Mouse (Mus musculus) limb, embryonic 12.5 days (tissue): ENCODE data around the gene Olfr147. TPM values are rescaled to one million over a fixed set of nuclear protein-coding genes. Genes with fewer than 3 reads are reported as not detected.
"Not testable (repeated sequence)": the region's sequence is repeated elsewhere in the genome, so short reads cannot be mapped to it uniquely, and the experiment has no call there.

Experiments used
- ATAC-seq: fragments of 200-750 bp; cut with Nextera tagmentation; 2 replicates; pipeline ENCODE4 v1.8.0; 2017; ENCODE audit warnings: low read depth, moderate TSS enrichment; ENCODE audit not compliant: insufficient number of reproducible peaks, insufficient read depth, low FRiP score, low TSS enrichment
- H3K27ac ChIP-seq: fragments of 300-500 bp; sonication (generic); 2 replicates; pipeline ENCODE4 v1.5.1; 2016; ENCODE audit warnings: mild to moderate bottlenecking, moderate library complexity
- H3K27me3 ChIP-seq: fragments of 300-500 bp; sonication (generic); 2 replicates; pipeline ENCODE4 v1.6.1; 2016; ENCODE audit warnings: mild to moderate bottlenecking, moderate library complexity
- H3K36me3 ChIP-seq: fragments of 300-500 bp; sonication (generic); 2 replicates; pipeline ENCODE4 v1.6.1; 2016; ENCODE audit warnings: mild to moderate bottlenecking, moderate library complexity
- H3K4me1 ChIP-seq: fragments of 300-500 bp; sonication (generic); replicated peaks from 2 replicates; pipeline ENCODE4 v1.6.1; 2016
- H3K4me2 ChIP-seq: fragments of 300-500 bp; sonication (generic); 2 replicates; pipeline ENCODE4 v1.6.1; 2016; ENCODE audit warnings: mild to moderate bottlenecking, moderate library complexity
- H3K4me3 ChIP-seq: fragments of 300-500 bp; sonication (generic); replicated peaks from 2 replicates; pipeline ENCODE4 v1.5.1; 2016; ENCODE audit warnings: mild to moderate bottlenecking
- H3K9ac ChIP-seq: fragments of 300-500 bp; sonication (generic); replicated peaks from 2 replicates; pipeline ENCODE4 v1.6.1; 2016; ENCODE audit warnings: mild to moderate bottlenecking, moderate library complexity
- H3K9me3 ChIP-seq: fragments of 300-500 bp; sonication (generic); 2 replicates; pipeline ENCODE4 v1.6.1; 2016; ENCODE audit warnings: mild to moderate bottlenecking, moderate library complexity
- WGBS: fragments of 180-500 bp; shearing (Covaris S2); methylation state at CpG from one replicate; pipeline ENCODE4 v1.1.7; 2016; 5-methylcytosine and 5-hydroxymethylcytosine counted together
- polyA plus RNA-seq: library from polyadenylated mRNA; unstranded; fragments of >200 nt; fragmentation: Nextera tagmentation; extraction: Ambion mirVana; gene quantifications from 2 replicates; pipeline ENCODE4 v1.2.1, GENCODE M21; 2016

The Olfr147 gene
- polyA plus RNA-seq, result not detected in 2 replicates

- Histone ChIP-seq H3K9me3 (no peaks in the 10 kb centered on the region), H3K27ac (no peak within 1 kb of the TSS), H3K4me3 (no peak within 1 kb of the TSS), H3K4me2 (no peak within 1 kb of the TSS), H3K36me3 (no peaks in the 10 kb centered on the region), H3K4me1 (no peaks in the 10 kb centered on the region), H3K9ac (no peak within 1 kb of the TSS), H3K27me3 (no peaks in the 10 kb centered on the region)
- WGBS, result 90% methylated on average over 1 of the region's 1 CpGs
- ATAC-seq, result no peak
These were observed at the start of gene Olfr147 for GRCm38 (mm10) chr9:38401398-38401797. TSS of gene Olfr147 (plus strand) at chr9:38401698.

DNA sequence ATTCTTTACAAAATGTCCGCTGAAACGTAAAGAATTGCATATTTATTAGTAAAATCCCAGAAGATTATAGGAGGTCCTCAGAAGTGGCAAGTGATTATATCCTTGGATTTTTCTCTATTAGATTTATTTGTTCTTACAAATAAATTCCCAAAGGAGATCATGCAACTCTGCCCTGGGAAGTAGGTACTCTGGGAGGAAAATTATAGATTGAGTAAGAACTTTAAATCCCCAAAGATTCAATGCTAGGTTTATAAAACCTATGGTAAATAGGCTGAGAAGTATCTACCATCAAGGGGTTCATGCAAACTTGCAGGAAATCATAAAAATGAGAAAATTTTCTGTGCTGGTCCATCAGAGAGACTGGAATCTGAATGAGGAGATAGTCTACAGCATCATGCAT lies 34.9 kb upstream of the Olfr147 start, which contains the start of gene Olfr250:
Gene Olfr250, plus strand, starts transcription at position 301 of the 400 bp plus-strand sequence.
- no peaks in the 10 kb centered on the region for H3K27me3 ChIP-seq
- no peak within 1 kb of the TSS for H3K4me3 ChIP-seq
- no peak within 1 kb of the TSS for H3K4me2 ChIP-seq
- no peaks in the 10 kb centered on the region for H3K4me1 ChIP-seq
- H3K9me3 ChIP-seq, result no peaks in the 10 kb centered on the region
- no peaks in the 10 kb centered on the region for H3K36me3 ChIP-seq
- H3K9ac ChIP-seq, result no peak within 1 kb of the TSS
- ATAC-seq, result no peak
- H3K27ac ChIP-seq, result no peak within 1 kb of the TSS
- WGBS, result 88% methylated on average over 2 of the region's 2 CpGs

- no peak within 1 kb of the TSS for H3K27ac ChIP-seq
- WGBS, result 65% methylated on average over 2 of the region's 2 CpGs
- ATAC-seq, result no peak
These were observed 24.7 kb upstream of the Olfr147 start, which contains the start of gene Olfr251 for GRCm38 (mm10) chr9:38376786-38377185. TSS of gene Olfr251 (plus strand) at chr9:38377086.

GRCm38 (mm10) chr9:38407502-38407901 lies 6.0 kb downstream of the Olfr147 start:
- WGBS, result 83% methylated on average over 3 of the region's 3 CpGs
- H3K9ac ChIP-seq, ATAC-seq: not testable (repeated sequence)

More at GRCm38 (mm10) chr9:38376786-38377185, 24.7 kb upstream of the Olfr147 start, which contains the start of gene Olfr251:
- H3K9me3 ChIP-seq, result no peaks in the 10 kb centered on the region
- no peak within 1 kb of the TSS for H3K4me2 ChIP-seq
- no peaks in the 10 kb centered on the region for H3K36me3 ChIP-seq
- no peak within 1 kb of the TSS for H3K4me3 ChIP-seq
- no peaks in the 10 kb centered on the region for H3K27me3 ChIP-seq
- no peak within 1 kb of the TSS for H3K9ac ChIP-seq
- H3K4me1 ChIP-seq, result no peaks in the 10 kb centered on the region

GRCm38 (mm10) chr9:38413502-38413901 lies 12.0 kb downstream of the Olfr147 start:
- not testable (repeated sequence) for H3K4me1 ChIP-seq, H3K4me3 ChIP-seq, H3K9ac ChIP-seq, H3K4me2 ChIP-seq, ATAC-seq, H3K27me3 ChIP-seq, H3K27ac ChIP-seq, H3K36me3 ChIP-seq
- WGBS, result 91% methylated on average over 14 of the region's 14 CpGs
- H3K9me3 ChIP-seq, result peaks cover 18% of the 10 kb centered on the region

More at GRCm38 (mm10) chr9:38407502-38407901, 6.0 kb downstream of the Olfr147 start:
- not testable (repeated sequence) for H3K4me1 ChIP-seq, H3K9me3 ChIP-seq, H3K4me3 ChIP-seq, H3K36me3 ChIP-seq, H3K27me3 ChIP-seq, H3K4me2 ChIP-seq, H3K27ac ChIP-seq

GRCm38 (mm10) chr9:38423801-38424200 lies 22.3 kb downstream of the Olfr147 start:
- Histone ChIP-seq H3K9ac (no peak overlapping the region), H3K4me2 (no peak overlapping the region), H3K27me3 (no peaks in the 10 kb centered on the region), H3K36me3 (no peaks in the 10 kb centered on the region), H3K9me3 (no peaks in the 10 kb centered on the region), H3K4me3 (no peak overlapping the region), H3K27ac (no peak overlapping the region), H3K4me1 (no peaks in the 10 kb centered on the region)
- no peak for ATAC-seq

DNA sequence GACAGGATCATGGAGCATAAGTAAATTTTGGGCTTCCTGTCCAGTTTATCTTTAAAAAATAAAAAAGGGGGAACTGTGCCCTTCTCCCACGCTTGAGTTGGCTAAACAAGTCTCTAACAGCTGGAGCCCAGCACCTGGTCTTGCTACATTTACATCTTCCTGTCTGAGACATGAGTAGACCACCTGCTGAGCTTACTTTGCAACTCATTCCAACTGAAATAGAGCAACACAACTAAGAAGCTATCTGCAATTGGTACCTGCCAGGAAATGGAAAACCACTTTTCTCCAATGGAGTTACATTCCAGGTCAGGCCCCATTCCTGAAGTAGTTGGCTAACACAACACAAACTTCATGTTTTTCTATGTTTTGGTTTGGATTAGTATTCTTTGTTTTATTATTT lies 25.5 kb downstream of the Olfr147 start:
- Histone ChIP-seq H3K27me3 (no peaks in the 10 kb centered on the region), H3K9ac (no peak overlapping the region), H3K27ac (no peak overlapping the region), H3K4me2 (no peak overlapping the region), H3K4me3 (no peak overlapping the region), H3K36me3 (no peaks in the 10 kb centered on the region), H3K4me1 (no peaks in the 10 kb centered on the region), H3K9me3 (no peaks in the 10 kb centered on the region)
- ATAC-seq, result no peak
- 61% methylated on average over 1 of the region's 1 CpGs for WGBS

DNA sequence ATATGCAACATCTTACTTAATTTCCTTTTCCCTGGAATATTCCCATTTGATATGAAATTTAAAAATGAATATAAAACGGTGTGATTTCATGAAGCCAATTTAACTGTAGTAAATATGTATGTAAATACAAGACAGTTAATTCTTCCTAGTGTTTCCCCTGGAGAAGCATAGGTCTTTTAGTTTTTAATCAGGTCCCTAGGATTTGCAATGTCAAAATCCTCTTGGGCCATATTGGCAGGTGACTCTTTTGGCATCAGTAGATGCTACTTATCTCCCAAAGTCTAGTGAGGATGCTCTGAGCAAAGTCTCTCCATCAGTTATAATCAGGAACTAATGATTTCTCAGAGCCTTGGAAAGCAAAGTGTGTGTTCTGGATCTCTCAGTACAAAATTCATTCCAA lies 27.7 kb downstream of the Olfr147 start, which contains the start of gene Olfr901:
Gene Olfr901, plus strand, starts transcription at position 301 of the 400 bp plus-strand sequence.
- no peak for ATAC-seq
- Histone ChIP-seq H3K4me3 (no peak within 1 kb of the TSS), H3K27ac (no peak within 1 kb of the TSS), H3K9me3 (no peaks in the 10 kb centered on the region), H3K9ac (no peak within 1 kb of the TSS), H3K27me3 (no peaks in the 10 kb centered on the region), H3K36me3 (no peaks in the 10 kb centered on the region), H3K4me2 (no peak within 1 kb of the TSS), H3K4me1 (no peaks in the 10 kb centered on the region)
- 79% methylated on average over 1 of the region's 1 CpGs for WGBS

DNA sequence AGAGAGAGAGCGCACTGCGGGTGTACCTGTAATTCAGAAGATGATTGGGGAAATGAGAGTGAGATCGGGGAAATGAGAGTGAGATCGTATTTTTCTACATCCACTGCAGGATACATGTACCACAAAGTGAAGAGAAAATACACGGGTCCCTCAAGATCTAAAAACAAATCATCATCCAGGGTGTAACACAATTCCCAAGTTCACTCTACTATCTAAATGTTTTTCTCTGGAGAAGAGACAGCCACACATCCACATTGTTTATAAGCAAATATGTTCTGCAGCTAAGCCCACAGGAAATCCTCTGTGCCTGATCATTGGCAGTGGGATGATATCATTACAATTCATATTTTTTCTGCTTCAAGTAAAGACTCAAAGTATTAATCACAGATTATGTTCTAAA lies 45.9 kb downstream of the Olfr147 start, which contains the start of gene Olfr902:
Gene Olfr902, plus strand, starts transcription at position 301 of the 400 bp plus-strand sequence.
- Histone ChIP-seq H3K27me3 (no peaks in the 10 kb centered on the region), H3K4me2 (no peak within 1 kb of the TSS), H3K4me3 (no peak within 1 kb of the TSS), H3K9me3 (no peaks in the 10 kb centered on the region), H3K36me3 (no peaks in the 10 kb centered on the region), H3K4me1 (no peaks in the 10 kb centered on the region), H3K9ac (no peak within 1 kb of the TSS), H3K27ac (no peak within 1 kb of the TSS)
- WGBS, result 84% methylated on average over 5 of the region's 5 CpGs
- no peak for ATAC-seq

Other genes starting within 250 kb of the Olfr147 start
- not detected in 2 replicates for gene Olfr891, start 220.9 kb upstream of the Olfr147 start, polyA plus RNA-seq
- not detected in 2 replicates for gene Olfr893, start 193.3 kb upstream of the Olfr147 start, polyA plus RNA-seq
- not detected in 2 replicates for gene Olfr894, start 183.6 kb upstream of the Olfr147 start, polyA plus RNA-seq
- gene Olfr143, start 148.9 kb upstream of the Olfr147 start, polyA plus RNA-seq, result not detected in 2 replicates
- gene Olfr895, start 133.8 kb upstream of the Olfr147 start, polyA plus RNA-seq, result not detected in 2 replicates
- not detected in 2 replicates for gene Olfr896-ps1, start 110.6 kb upstream of the Olfr147 start, polyA plus RNA-seq
- gene Olfr25, start 72.6 kb upstream of the Olfr147 start, polyA plus RNA-seq, result not detected in 2 replicates
- not detected in 2 replicates for gene Olfr898, start 53.3 kb upstream of the Olfr147 start, polyA plus RNA-seq
- not detected in 2 replicates for gene Olfr250, start 34.8 kb upstream of the Olfr147 start, polyA plus RNA-seq
- not detected in 2 replicates for gene Olfr251, start 24.6 kb upstream of the Olfr147 start, polyA plus RNA-seq
- not detected in 2 replicates for gene Olfr901, start 27.8 kb downstream of the Olfr147 start, polyA plus RNA-seq
- gene Olfr902, start 46.0 kb downstream of the Olfr147 start, polyA plus RNA-seq, result not detected in 2 replicates
- gene Olfr904, start 61.4 kb downstream of the Olfr147 start, polyA plus RNA-seq, result not detected in 2 replicates
- gene Olfr905, start 69.4 kb downstream of the Olfr147 start, polyA plus RNA-seq, result not detected in 2 replicates
- not detected in 2 replicates for gene Olfr906, start 85.4 kb downstream of the Olfr147 start, polyA plus RNA-seq
- gene Olfr907, start 94.1 kb downstream of the Olfr147 start, polyA plus RNA-seq, result not detected in 2 replicates
- gene Olfr911-ps1, start 119.9 kb downstream of the Olfr147 start, polyA plus RNA-seq, result not detected in 2 replicates
- gene Olfr910, start 136.2 kb downstream of the Olfr147 start, polyA plus RNA-seq, result not detected in 2 replicates
- not detected in 2 replicates for gene Olfr912, start 178.5 kb downstream of the Olfr147 start, polyA plus RNA-seq
- not detected in 2 replicates for gene Olfr913, start 191.1 kb downstream of the Olfr147 start, polyA plus RNA-seq
- gene Olfr914, start 203.4 kb downstream of the Olfr147 start, polyA plus RNA-seq, result not detected in 2 replicates